Mouse (Mus musculus) thymus, postnatal 25 days (tissue): ENCODE results near the gene Fam20c.

ENCODE experiments used
- DNase-seq: peaks from one replicate; pipeline ENCODE4 v3.0.0; 2022

The Fam20c gene

GRCm38 (mm10) chr5:138754303-138755120 lies at the start of gene Fam20c:
Gene Fam20c (plus strand): TSS chr5:138754514.
- DNase-seq, result peak; percentile 9

- no peak for DNase-seq
Observed at GRCm38 (mm10) chr5:138707367-138707766, 46.9 kb upstream of the Fam20c start.

GRCm38 (mm10) chr5:138708591-138708990 lies 45.7 kb upstream of the Fam20c start:
- DNase-seq, result no peak

- no peak for DNase-seq
Observed at GRCm38 (mm10) chr5:138715561-138716095, 38.7 kb upstream of the Fam20c start.

- no peak for DNase-seq
Observed at GRCm38 (mm10) chr5:138720329-138721190, 33.8 kb upstream of the Fam20c start.

GRCm38 (mm10) chr5:138724417-138724816 lies 29.9 kb upstream of the Fam20c start:
- no peak for DNase-seq

GRCm38 (mm10) chr5:138725151-138725550 lies 29.2 kb upstream of the Fam20c start:
- no peak for DNase-seq

GRCm38 (mm10) chr5:138730863-138731262 lies 23.5 kb upstream of the Fam20c start:
- no peak for DNase-seq

GRCm38 (mm10) chr5:138733317-138733899 lies 20.9 kb upstream of the Fam20c start:
- DNase-seq, result no peak

- DNase-seq, result no peak
Observed at GRCm38 (mm10) chr5:138734018-138734417, 20.3 kb upstream of the Fam20c start.

GRCm38 (mm10) chr5:138735201-138735757 lies 19.0 kb upstream of the Fam20c start:
- no peak for DNase-seq

GRCm38 (mm10) chr5:138740150-138740549 lies 14.2 kb upstream of the Fam20c start:
- DNase-seq, result no peak

GRCm38 (mm10) chr5:138741516-138741915 lies 12.8 kb upstream of the Fam20c start:
- DNase-seq, result no peak

GRCm38 (mm10) chr5:138742281-138742680 lies 12.0 kb upstream of the Fam20c start:
- DNase-seq, result no peak

GRCm38 (mm10) chr5:138743631-138744030 lies 10.7 kb upstream of the Fam20c start:
- no peak for DNase-seq

- no peak for DNase-seq
Observed at GRCm38 (mm10) chr5:138745378-138746099, 8.8 kb upstream of the Fam20c start.

GRCm38 (mm10) chr5:138753269-138753668 lies 1.0 kb upstream of the Fam20c start:
- DNase-seq, result no peak

GRCm38 (mm10) chr5:138753946-138754302 lies 390 bp upstream of the Fam20c start:
- DNase-seq, result no peak

GRCm38 (mm10) chr5:138755121-138755452 lies 773 bp downstream of the Fam20c start:
- DNase-seq, result no peak

- DNase-seq, result no peak
Observed at GRCm38 (mm10) chr5:138755453-138756301, 1.4 kb downstream of the Fam20c start.

- DNase-seq, result no peak
Observed at GRCm38 (mm10) chr5:138756311-138757085, 2.2 kb downstream of the Fam20c start.
